Mouse (Mus musculus) lung, adult 2 months (tissue): ENCODE results near the gene Tas2r124.

Experiments
- CTCF ChIP-seq: fragments of 200-500 bp; IDR thresholded peaks from 2 replicates; pipeline ENCODE4 v1.5.1; 2011; ENCODE audit warnings: mild to moderate bottlenecking, low read length, control low read depth; ENCODE audit not compliant: insufficient read depth
- POLR2A ChIP-seq: fragments of 200-500 bp; IDR thresholded peaks from 2 replicates; pipeline ENCODE4 v1.6.1; 2011; ENCODE audit warnings: low read depth, mild to moderate bottlenecking, control low read depth, low read length, borderline replicate concordance; ENCODE audit errors: extremely low read depth

DNA sequence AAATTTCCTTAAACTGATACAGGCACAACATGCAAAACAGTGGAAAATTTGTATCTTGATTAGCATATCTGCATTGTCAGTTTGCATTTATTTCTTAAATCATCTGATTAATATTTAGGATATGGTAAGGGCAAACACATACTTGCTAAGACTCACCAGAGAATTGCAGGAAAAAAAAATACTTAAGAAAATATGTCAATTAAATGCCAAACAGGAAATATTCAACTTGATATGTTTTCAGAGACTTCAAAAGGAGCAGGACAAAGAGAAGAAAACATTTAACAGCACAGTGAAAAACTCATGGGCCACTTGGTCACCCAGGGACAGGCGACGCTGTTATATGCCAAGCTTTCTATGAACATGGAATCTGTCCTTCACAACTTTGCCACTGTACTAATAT lies 7.3 kb downstream of the Tas2r124 start, which contains the start of gene Tas2r102:
- TF ChIP-seq CTCF, result no peak
- no peak for TF ChIP-seq POLR2A
